Mouse (Mus musculus) liver, embryonic 13.5 days (tissue): ENCODE results near the gene Gm44511. TPM values are rescaled to one million over a fixed set of nuclear protein-coding genes. Genes with fewer than 3 reads are reported as not detected.
A peak's percentile ranks its signal among the peaks of the same experiment; 100 is the strongest.
"Not testable (repeated sequence)": the region's sequence is repeated elsewhere in the genome, so short reads cannot be mapped to it uniquely, and the experiment has no call there.

Experiments
- ATAC-seq: fragments of 200-750 bp; cut with Nextera tagmentation; 2 replicates; pipeline ENCODE4 v1.8.0; 2017; ENCODE audit warnings: low read depth, mild to moderate bottlenecking, moderate number of reproducible peaks, moderate library complexity
- DNase-seq: peaks from one replicate; pipeline ENCODE4 v3.0.0; 2022
- H3K27ac ChIP-seq: fragments of 300-500 bp; sonication (generic); 2 replicates; pipeline ENCODE4 v1.5.1; 2015; ENCODE audit warnings: moderate library complexity, mild to moderate bottlenecking, inconsistent platforms
- H3K27me3 ChIP-seq: fragments of 300-500 bp; sonication (generic); 2 replicates; pipeline ENCODE4 v1.6.1; 2015; ENCODE audit warnings: mild to moderate bottlenecking, inconsistent platforms
- H3K36me3 ChIP-seq: fragments of 300-500 bp; sonication (generic); 2 replicates; pipeline ENCODE4 v1.6.1; 2015; ENCODE audit warnings: mild to moderate bottlenecking, inconsistent platforms
- H3K4me1 ChIP-seq: fragments of 300-500 bp; sonication (generic); replicated peaks from 2 replicates; pipeline ENCODE4 v1.6.1; 2015; ENCODE audit warnings: inconsistent platforms
- H3K4me2 ChIP-seq: fragments of 300-500 bp; sonication (generic); 2 replicates; pipeline ENCODE4 v1.6.1; 2015; ENCODE audit warnings: inconsistent platforms, mild to moderate bottlenecking, moderate library complexity
- H3K4me3 ChIP-seq: fragments of 300-500 bp; sonication (generic); replicated peaks from 2 replicates; pipeline ENCODE4 v1.5.1; 2015; ENCODE audit warnings: mild to moderate bottlenecking, inconsistent platforms
- H3K9ac ChIP-seq: fragments of 300-500 bp; sonication (generic); 2 replicates; pipeline ENCODE4 v1.6.1; 2015; ENCODE audit warnings: mild to moderate bottlenecking, inconsistent platforms
- H3K9me3 ChIP-seq: fragments of 300-500 bp; sonication (generic); replicated peaks from 2 replicates; pipeline ENCODE4 v1.6.1; 2016; ENCODE audit warnings: inconsistent platforms
- WGBS: fragments of 180-500 bp; shearing (Covaris S2); methylation state at CpG from one replicate; pipeline ENCODE4 v1.1.7; 2015; ENCODE audit not compliant: insufficient replicate concordance; 5-methylcytosine and 5-hydroxymethylcytosine counted together
- polyA plus RNA-seq: library from polyadenylated mRNA; unstranded; fragments of >200 nt; fragmentation: Nextera tagmentation; extraction: Ambion mirVana; gene quantifications from 2 replicates; pipeline ENCODE4 v1.2.1, GENCODE M21; 2015

Gene Gm44511
- polyA plus RNA-seq, 1 experiment from 2014 or later = 0.20 TPM

- not testable (repeated sequence) for H3K4me1 ChIP-seq, H3K27me3 ChIP-seq, H3K4me3 ChIP-seq, H3K9ac ChIP-seq, DNase-seq, H3K9me3 ChIP-seq, H3K36me3 ChIP-seq
- peak; percentile 57 for ATAC-seq
- WGBS = 56% methylated on average over 12 of the region's 12 CpGs
- Histone ChIP-seq H3K27ac (peak overlapping the region; percentile 54), H3K4me2 (0 out of 2 replicates have a peak overlapping the region, but pooled peaks have one; percentile 6)
Measured at GRCm38 (mm10) chr6:128754748-128755401, 71.2 kb downstream of the Gm44511 start.

- not testable (repeated sequence) for H3K36me3 ChIP-seq, H3K4me3 ChIP-seq, H3K9me3 ChIP-seq, DNase-seq, H3K27me3 ChIP-seq, H3K9ac ChIP-seq, H3K4me1 ChIP-seq
- H3K4me2 ChIP-seq = 0 out of 2 replicates have a peak overlapping the region, but pooled peaks have one; percentile 6
- 29% methylated on average over 10 of the region's 10 CpGs for WGBS
- peak overlapping the region; percentile 54 for H3K27ac ChIP-seq
- peak; percentile 57 for ATAC-seq
Measured at GRCm38 (mm10) chr6:128754265-128754664, 71.8 kb downstream of the Gm44511 start.

- not testable (repeated sequence) for H3K36me3 ChIP-seq, H3K9me3 ChIP-seq, H3K4me3 ChIP-seq, H3K4me1 ChIP-seq, DNase-seq, H3K4me2 ChIP-seq, H3K27me3 ChIP-seq, H3K9ac ChIP-seq
- WGBS = 29% methylated on average over 8 of the region's 8 CpGs
- ATAC-seq = peak; percentile 71
- 0 out of 2 replicates have a peak overlapping the region, but pooled peaks have one; percentile 54 for H3K27ac ChIP-seq
Measured at GRCm38 (mm10) chr6:128753610-128754224, 72.4 kb downstream of the Gm44511 start.

GRCm38 (mm10) chr6:128747006-128747405 lies 79.1 kb downstream of the Gm44511 start:
- H3K27me3 ChIP-seq, H3K4me1 ChIP-seq, H3K27ac ChIP-seq, H3K9me3 ChIP-seq, H3K4me3 ChIP-seq, H3K4me2 ChIP-seq, ATAC-seq, H3K36me3 ChIP-seq, H3K9ac ChIP-seq, DNase-seq: not testable (repeated sequence)
- 63% methylated on average over 6 of the region's 6 CpGs for WGBS

DNA sequence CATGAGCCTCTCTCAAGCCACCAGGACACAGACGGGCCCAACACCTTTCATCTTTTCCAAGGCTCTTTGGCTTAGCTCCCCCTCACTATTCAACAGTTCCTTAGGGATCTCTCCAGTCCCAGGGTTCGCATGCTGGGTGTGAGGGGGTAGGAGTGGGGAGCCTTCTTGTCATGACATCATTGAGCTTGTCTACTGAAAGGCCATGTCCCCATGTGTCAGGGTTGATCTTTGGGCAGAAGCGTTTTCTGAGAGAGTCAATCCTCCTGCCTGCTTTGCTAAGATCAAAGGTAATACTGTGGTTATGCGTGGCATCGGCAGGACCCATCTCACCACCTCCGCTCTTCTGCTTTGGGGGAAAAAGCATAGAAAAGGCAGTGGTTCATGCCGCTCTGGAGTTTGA lies 88.7 kb downstream of the Gm44511 start:
- WGBS = 71% methylated on average over 7 of the region's 7 CpGs
- Histone ChIP-seq H3K4me2 (no peak overlapping the region), H3K9ac (no peak overlapping the region), H3K4me1 (no peaks in the 10 kb centered on the region), H3K9me3 (no peaks in the 10 kb centered on the region), H3K27me3 (no peaks in the 10 kb centered on the region), H3K27ac (no peak overlapping the region), H3K4me3 (no peak overlapping the region), H3K36me3 (no peaks in the 10 kb centered on the region)
- DNase-seq = no peak
- ATAC-seq = no peak

DNA sequence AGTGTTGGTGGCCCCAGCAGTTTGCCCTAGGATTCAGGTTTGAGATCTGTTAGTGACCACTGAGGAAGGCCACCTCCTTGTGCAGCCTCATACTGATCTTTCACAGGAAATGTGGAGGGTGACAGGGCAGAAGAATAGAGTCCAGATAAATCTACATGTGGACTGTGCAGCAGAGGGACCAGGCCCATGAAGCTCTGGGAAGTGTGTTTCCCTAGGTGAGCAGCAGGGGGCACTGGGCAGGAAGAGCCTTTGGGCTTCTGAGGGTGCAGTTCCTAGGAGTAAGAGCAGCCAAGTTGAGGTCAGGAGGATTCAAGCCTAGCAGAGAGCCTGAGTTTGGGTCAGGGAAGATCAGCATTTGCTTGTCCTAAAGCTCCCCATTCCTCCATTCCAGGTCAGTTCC lies 90.0 kb downstream of the Gm44511 start:
- Histone ChIP-seq H3K4me1 (no peaks in the 10 kb centered on the region), H3K9ac (no peak overlapping the region), H3K4me2 (no peak overlapping the region), H3K27ac (no peak overlapping the region), H3K27me3 (no peaks in the 10 kb centered on the region), H3K9me3 (no peaks in the 10 kb centered on the region), H3K36me3 (no peaks in the 10 kb centered on the region), H3K4me3 (no peak overlapping the region)
- DNase-seq = no peak
- no peak for ATAC-seq

- Histone ChIP-seq H3K36me3 (no peaks in the 10 kb centered on the region), H3K27me3 (no peaks in the 10 kb centered on the region), H3K4me2 (no peak overlapping the region), H3K4me1 (no peaks in the 10 kb centered on the region), H3K4me3 (no peak overlapping the region), H3K9ac (no peak overlapping the region), H3K27ac (no peak overlapping the region), H3K9me3 (no peaks in the 10 kb centered on the region)
- no peak for ATAC-seq
- DNase-seq = no peak
Measured at GRCm38 (mm10) chr6:128734896-128735295, 91.2 kb downstream of the Gm44511 start.

DNA sequence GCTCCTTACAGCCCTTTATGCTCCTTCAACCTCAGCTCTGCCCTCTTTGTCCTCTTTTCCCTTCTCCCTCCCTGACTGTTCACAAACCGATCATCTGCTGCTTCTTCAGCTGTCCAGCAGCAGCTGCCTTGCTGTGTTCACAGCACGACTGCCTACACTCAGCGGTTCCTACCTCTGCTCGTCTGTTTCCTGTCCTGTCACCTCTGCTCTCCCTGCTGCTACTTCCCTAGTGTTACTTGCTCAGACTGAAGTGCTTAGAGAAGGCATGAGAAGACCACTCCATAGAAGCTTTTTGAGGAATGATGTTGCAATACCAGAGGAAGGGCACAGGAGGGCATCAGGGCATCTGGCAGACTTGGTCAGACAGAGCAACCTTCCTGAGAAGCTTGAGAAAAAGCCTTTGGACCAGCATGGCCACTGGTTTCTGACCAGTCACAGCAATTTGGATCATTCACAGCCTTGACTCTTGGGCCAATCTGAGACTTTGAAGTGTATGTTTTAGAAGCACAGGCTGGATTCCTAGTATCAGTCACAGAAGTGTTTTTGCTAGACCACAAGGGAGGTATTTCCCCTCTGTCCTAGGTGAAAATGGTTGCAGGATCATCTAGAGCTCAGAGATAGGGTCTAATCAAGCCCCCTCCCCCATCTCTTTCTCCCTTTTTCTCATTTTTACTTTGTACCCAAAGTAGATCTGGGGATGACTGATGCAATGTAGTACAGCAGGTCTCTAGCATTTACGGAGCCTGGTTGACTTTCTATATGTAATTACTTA lies 92.0 kb downstream of the Gm44511 start:
- ATAC-seq = no peak
- Histone ChIP-seq H3K4me1 (no peaks in the 10 kb centered on the region), H3K27me3 (no peaks in the 10 kb centered on the region), H3K4me2 (no peak overlapping the region), H3K9ac (no peak overlapping the region), H3K9me3 (no peaks in the 10 kb centered on the region), H3K27ac (no peak overlapping the region), H3K36me3 (no peaks in the 10 kb centered on the region), H3K4me3 (no peak overlapping the region)
- WGBS = 29% methylated on average over 5 of the region's 5 CpGs
- DNase-seq = no peak

DNA sequence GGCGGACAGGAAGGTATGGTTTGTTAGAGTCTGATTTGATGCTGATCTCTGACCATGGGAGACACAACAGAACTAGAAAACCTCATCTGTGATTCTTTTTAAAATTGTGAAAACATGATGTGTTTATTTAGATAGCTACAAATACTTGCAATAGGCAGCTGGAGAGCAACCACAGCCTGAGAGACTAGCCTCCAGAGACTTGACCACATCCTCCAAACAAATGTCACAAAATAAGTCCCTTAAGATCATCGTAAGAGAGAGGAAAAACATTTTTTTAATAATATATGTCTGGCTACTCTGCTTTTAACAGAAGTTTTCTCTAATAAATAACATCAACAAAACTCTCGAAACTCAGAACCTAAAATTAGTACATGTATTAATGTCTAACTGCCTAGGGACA lies 94.1 kb downstream of the Gm44511 start:
- Histone ChIP-seq H3K9ac (no peak overlapping the region), H3K36me3 (no peaks in the 10 kb centered on the region), H3K27me3 (no peaks in the 10 kb centered on the region), H3K4me1 (no peaks in the 10 kb centered on the region), H3K9me3 (no peaks in the 10 kb centered on the region), H3K4me2 (no peak overlapping the region), H3K4me3 (no peak overlapping the region), H3K27ac (no peak overlapping the region)
- WGBS = 58% methylated on average over 3 of the region's 3 CpGs
- DNase-seq (no peak), ATAC-seq (no peak)
